Mouse (Mus musculus) erythroblast, embryonic 14.5 days (primary cell): ENCODE data around the gene Pid1. TPM values are rescaled to one million over a fixed set of nuclear protein-coding genes. Genes with fewer than 3 reads are reported as not detected.

ENCODE experiments used
- H3K27me3 ChIP-seq: 2 replicates; pipeline ENCODE4 v1.6.1; 2012; ENCODE audit warnings: inconsistent platforms; ENCODE audit not compliant: control insufficient read depth
- H3K36me3 ChIP-seq: 2 replicates; pipeline ENCODE4 v1.6.1; 2012; ENCODE audit warnings: mild to moderate bottlenecking, inconsistent platforms; ENCODE audit not compliant: control insufficient read depth
- H3K4me1 ChIP-seq: 2 replicates; pipeline ENCODE4 v1.6.1; 2012; ENCODE audit warnings: inconsistent platforms; ENCODE audit not compliant: control insufficient read depth
- H3K4me3 ChIP-seq: replicated peaks from 2 replicates; pipeline ENCODE3; 2012; ENCODE audit warnings: moderate library complexity, mild to moderate bottlenecking, inconsistent platforms
- H3K9me3 ChIP-seq: 2 replicates; pipeline ENCODE4 v1.6.1; 2012; ENCODE audit warnings: low read length, inconsistent platforms, mixed read lengths; ENCODE audit not compliant: control insufficient read depth
- GATA1 ChIP-seq: IDR thresholded peaks from 2 replicates; pipeline ENCODE4 v1.6.1; 2012; ENCODE audit warnings: low read length, inconsistent platforms, mixed read lengths
- TAL1 ChIP-seq: IDR thresholded peaks from 3 replicates; pipeline ENCODE4 v1.6.1; 2012; ENCODE audit warnings: low read length, inconsistent platforms, mixed read lengths
- polyA plus RNA-seq: library from polyadenylated mRNA; stranded (reverse); fragments of >175 nt; gene quantifications from 2 replicates; pipeline ENCODE4 v1.2.3, GENCODE M21; 2012

Gene Pid1
- polyA plus RNA-seq, 1 experiment = 0.05 TPM

DNA sequence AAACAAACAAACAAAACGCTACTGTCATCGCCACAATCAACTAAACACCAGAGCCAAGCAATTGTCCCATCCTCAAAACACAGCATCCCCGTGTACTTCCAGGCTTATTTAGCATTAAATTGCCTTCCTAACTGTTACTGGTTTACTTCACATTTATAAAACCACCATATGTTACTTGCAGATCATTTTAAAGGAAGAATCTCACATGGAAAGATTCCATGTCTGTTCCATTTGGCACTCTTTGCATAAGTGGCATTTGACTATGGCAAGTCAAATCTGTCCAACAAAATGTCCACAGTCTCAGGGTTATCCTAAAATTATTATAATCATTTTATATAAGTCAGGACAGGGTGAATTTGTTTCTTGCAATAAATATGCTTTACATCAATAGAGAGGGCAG, 32.8 kb upstream of the Pid1 start:
- Histone ChIP-seq H3K9me3 (peaks cover 2% of the 10 kb centered on the region; the same call in 1 of the 2 replicates), H3K27me3 (no peaks in the 10 kb centered on the region), H3K36me3 (no peaks in the 10 kb centered on the region), H3K4me3 (no peak overlapping the region), H3K4me1 (no peaks in the 10 kb centered on the region)
- TF ChIP-seq GATA1 = no peak
- no peak for TF ChIP-seq TAL1

DNA sequence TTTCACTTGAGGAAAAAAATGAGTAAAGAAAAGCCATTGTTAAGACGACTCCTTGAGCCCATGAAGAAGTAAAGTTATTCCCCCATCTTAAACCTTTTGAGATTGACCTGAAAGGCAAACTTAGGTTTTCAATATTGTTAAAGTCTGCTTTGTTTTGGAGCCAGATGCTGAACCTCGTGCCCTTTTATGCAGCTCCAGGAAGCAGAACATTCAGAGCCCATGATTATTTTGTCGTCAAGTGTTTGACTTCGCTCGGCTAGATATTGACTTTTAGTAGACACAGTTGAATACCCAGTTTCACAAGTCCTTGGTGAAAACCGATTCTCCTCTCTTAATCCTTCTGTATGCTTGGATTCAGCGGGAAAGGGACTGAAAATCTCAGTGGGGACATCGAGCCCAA, 31.9 kb upstream of the Pid1 start:
- Histone ChIP-seq H3K27me3 (no peaks in the 10 kb centered on the region), H3K36me3 (no peaks in the 10 kb centered on the region), H3K4me3 (no peak overlapping the region), H3K9me3 (peaks cover 2% of the 10 kb centered on the region; the same call in 1 of the 2 replicates), H3K4me1 (no peaks in the 10 kb centered on the region)
- no peak for TF ChIP-seq TAL1
- TF ChIP-seq GATA1 = no peak

DNA sequence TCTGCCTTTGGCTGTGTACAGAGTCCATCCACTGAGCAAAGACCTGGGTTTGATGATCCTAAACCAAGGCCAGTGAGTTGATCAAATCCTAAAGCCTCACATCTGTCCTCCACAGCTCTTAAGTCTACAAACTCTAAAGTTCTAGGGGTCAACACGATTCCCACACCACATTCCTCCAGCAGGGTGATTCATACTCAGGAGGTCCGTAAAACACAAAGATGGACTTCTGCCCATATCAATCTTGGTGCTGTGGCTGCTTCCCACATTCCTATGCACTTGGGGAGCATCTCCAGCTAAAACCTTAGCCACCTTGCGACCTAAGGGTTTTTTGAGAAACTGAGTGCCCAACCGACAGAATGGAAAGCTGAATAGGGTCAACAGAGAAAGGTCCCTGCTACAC, 27.0 kb upstream of the Pid1 start:
- Histone ChIP-seq H3K36me3 (no peaks in the 10 kb centered on the region), H3K9me3 (peaks cover 8% of the 10 kb centered on the region; the same call in 1 of the 2 replicates), H3K4me3 (no peak overlapping the region), H3K27me3 (no peaks in the 10 kb centered on the region), H3K4me1 (no peaks in the 10 kb centered on the region)
- no peak for TF ChIP-seq TAL1
- TF ChIP-seq GATA1 = no peak

DNA sequence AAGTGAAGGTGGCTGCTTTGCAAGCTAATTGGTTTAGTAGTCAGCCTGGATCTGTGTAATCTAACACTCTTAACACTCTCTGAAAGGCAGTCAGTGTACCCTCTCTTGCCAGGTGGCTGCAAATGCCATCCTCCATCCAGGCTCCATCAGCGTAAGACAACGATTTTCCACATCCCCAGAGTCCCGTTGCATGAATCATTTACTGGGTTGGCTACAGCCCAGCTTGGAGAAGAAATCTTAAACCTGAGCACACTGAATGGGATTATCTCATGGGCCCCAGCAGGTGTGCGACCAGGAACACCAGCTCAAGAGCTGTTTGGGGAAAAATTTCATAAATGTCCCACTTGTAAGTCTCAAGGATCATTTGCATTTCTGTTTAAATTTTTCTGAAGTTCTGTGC, 23.6 kb upstream of the Pid1 start:
- Histone ChIP-seq H3K4me1 (no peaks in the 10 kb centered on the region), H3K36me3 (no peaks in the 10 kb centered on the region), H3K4me3 (no peak overlapping the region), H3K27me3 (no peaks in the 10 kb centered on the region), H3K9me3 (peaks cover 19% of the 10 kb centered on the region)
- TF ChIP-seq TAL1 (no peak), GATA1 (no peak)

DNA sequence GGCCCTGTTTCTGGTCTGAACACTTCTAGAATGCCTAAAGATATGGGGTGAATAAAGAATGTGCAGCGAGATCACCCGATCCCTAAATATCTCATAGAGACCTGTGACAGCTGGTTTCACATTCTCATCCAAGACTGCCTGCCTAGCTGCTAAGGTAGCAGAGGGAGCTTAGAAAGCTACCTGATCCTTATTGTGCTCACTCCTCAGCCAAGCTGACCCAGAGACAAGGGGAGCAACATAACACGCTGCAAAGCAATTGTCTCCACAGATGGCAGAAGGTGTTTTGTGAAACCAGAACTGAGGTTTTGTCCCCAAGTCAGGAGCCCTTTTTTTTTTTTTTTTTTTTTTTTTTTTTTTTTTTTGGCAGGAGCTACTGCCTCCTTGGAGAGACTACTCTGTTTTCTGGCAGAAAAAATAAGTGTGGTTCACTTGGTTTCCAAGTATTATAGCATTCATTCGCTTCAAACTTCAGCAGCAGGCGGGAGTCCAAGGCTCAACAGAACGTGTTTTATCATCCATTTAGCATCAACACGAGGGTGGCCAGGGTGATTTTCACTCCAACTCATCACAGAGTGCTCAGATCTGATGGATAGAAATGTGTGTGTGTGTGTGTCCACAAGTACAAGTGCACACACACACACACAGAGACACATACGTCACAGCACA, 22.6 kb upstream of the Pid1 start:
- TF ChIP-seq TAL1 = no peak
- Histone ChIP-seq H3K4me1 (no peaks in the 10 kb centered on the region), H3K9me3 (peaks cover 19% of the 10 kb centered on the region), H3K4me3 (no peak overlapping the region), H3K36me3 (no peaks in the 10 kb centered on the region), H3K27me3 (no peaks in the 10 kb centered on the region)

DNA sequence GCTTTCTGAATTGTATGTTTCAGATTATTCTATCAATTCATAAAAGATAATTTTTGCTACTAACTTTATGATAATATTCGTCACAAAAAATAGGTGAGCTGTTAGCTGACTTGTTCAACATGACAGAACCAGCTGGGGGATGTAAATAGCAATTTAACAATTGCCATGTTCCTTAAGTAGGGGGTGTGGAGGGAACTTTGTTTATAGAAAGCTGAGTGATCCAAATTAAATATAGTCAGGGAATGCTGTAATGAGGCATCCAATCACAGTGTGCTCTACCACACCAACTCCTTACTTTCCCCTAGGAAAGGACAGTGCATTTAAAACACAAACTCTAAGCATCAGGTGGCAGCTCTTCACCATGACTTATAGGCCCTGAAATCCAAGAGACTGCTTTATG, 18.7 kb upstream of the Pid1 start:
- Histone ChIP-seq H3K36me3 (no peaks in the 10 kb centered on the region), H3K4me1 (no peaks in the 10 kb centered on the region), H3K9me3 (peaks cover 23% of the 10 kb centered on the region), H3K4me3 (no peak overlapping the region), H3K27me3 (no peaks in the 10 kb centered on the region)
- TF ChIP-seq GATA1 (no peak), TAL1 (no peak)

DNA sequence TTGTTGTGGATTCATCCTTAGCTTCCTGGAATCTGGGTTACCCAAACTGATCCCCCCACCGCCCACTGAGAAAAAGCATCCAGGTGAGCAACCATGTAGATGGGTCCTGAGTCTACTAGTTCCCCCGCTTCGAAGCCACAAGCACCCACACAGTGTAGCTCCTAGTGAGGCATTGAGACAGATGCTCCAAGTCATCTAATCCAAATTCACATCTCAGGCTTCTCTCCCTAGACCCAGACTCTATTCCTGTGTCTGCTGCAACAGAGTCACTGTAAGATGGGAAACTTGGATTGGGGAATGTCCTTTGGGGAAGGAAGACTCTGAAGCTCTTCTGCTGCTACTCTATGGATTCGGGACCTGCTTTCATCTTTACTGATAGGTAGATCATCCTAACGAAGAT, 18.1 kb upstream of the Pid1 start:
- TF ChIP-seq GATA1 (no peak), TAL1 (no peak)
- Histone ChIP-seq H3K4me1 (no peaks in the 10 kb centered on the region), H3K27me3 (no peaks in the 10 kb centered on the region), H3K9me3 (peaks cover 23% of the 10 kb centered on the region), H3K36me3 (no peaks in the 10 kb centered on the region), H3K4me3 (no peak overlapping the region)

DNA sequence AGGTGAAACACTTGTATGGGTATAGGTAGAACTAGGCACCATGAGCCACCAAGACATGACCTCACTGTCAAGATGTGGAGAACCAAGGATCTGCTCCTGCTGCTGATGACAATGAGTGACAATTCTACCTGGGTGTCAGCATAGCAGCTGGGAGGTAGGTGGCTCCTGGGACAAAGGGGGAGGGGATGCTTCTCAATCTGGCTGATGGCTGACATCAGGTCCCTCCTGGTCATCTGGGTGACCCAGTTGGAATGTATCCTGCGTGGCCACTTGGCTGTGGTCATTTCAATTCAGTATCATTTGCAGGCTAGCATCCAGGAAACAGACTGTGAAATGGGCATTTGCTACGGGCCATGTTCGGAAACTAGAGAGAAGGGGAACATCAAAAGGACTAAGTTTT, 16.9 kb upstream of the Pid1 start:
- H3K9me3 ChIP-seq = peaks cover 23% of the 10 kb centered on the region
- H3K4me3 ChIP-seq = no peak overlapping the region
- no peaks in the 10 kb centered on the region for H3K27me3 ChIP-seq
- TF ChIP-seq TAL1 (no peak), GATA1 (no peak)
- H3K36me3 ChIP-seq = no peaks in the 10 kb centered on the region
- no peaks in the 10 kb centered on the region for H3K4me1 ChIP-seq

DNA sequence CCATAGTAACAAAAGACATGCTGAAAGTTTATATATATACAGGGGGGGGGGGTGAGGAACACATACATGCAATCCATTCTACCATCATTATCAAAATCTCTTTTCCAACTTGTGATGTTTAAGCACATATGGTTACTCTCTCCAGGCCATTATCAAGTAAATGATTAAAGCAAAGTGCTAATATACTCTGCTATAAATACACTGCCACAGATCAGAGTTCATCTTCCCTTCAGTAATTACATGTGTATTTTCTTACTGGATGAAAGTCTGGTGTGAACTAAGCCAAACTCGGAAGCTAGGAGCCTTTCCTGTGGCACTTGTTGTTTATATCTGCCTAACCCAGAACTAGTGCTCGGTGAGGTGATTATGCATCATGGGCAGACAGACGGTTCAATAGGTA, 3.8 kb upstream of the Pid1 start:
- TF ChIP-seq TAL1 = no peak
- no peak for TF ChIP-seq GATA1
- Histone ChIP-seq H3K4me3 (no peak overlapping the region), H3K36me3 (no peaks in the 10 kb centered on the region), H3K27me3 (no peaks in the 10 kb centered on the region), H3K9me3 (no peaks in the 10 kb centered on the region; the same call in 1 of the 2 replicates), H3K4me1 (no peaks in the 10 kb centered on the region)

DNA sequence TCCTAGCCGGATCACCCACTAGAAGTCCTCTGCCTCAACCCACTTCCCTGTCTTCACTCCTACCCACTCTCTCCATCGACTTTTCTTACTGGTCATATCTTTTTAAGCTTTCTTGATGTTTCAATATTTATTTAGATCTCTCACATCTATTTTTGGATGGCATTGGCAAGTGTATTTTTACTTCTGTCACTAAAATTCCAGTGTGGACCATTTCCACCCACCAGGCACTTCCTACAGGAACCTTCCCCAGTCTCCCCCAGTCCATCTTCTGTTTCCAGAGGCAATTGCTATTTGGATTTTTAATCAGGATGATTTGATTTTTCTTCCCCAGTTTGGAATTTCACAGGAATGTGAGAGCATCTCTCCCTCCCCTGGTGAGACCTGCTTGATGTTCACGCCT, 2.6 kb upstream of the Pid1 start:
- Histone ChIP-seq H3K27me3 (no peaks in the 10 kb centered on the region), H3K36me3 (no peaks in the 10 kb centered on the region), H3K9me3 (no peaks in the 10 kb centered on the region; the same call in 1 of the 2 replicates), H3K4me1 (no peaks in the 10 kb centered on the region), H3K4me3 (no peak overlapping the region)
- TF ChIP-seq TAL1 (no peak), GATA1 (no peak)
